Mouse (Mus musculus): Measurements from ENCODE around the gene Ugt1a7c.

GRCm38 (mm10) chr1:88263778-88264177 lies 168.9 kb downstream of the Ugt1a7c start:
- TF ChIP-seq CTCF (IDR thresholded peaks at IDR 0.05; ENCODE audit: insufficient read depth, low read length): no peak
- no peak for TF ChIP-seq POLR2A (IDR thresholded peaks at IDR 0.05; ENCODE audit: borderline replicate concordance, extremely low read depth, low read depth, low read length)
